Mouse (Mus musculus) brain, embryonic 14.5 days (tissue): ENCODE data around the gene Ubr7. TPM values are rescaled to one million over a fixed set of nuclear protein-coding genes. Genes with fewer than 3 reads are reported as not detected.
A peak's percentile ranks its signal among the peaks of the same experiment; 100 is the strongest.

Experiments
- DNase-seq: peaks from one replicate; pipeline ENCODE4 v3.0.0-alpha.2; 2011; ENCODE audit warnings: low read depth
- CTCF ChIP-seq: fragments of 200-500 bp; IDR thresholded peaks from 2 replicates; pipeline ENCODE4 v1.5.1; 2012; ENCODE audit warnings: inconsistent platforms, mild to moderate bottlenecking, moderate library complexity, borderline replicate concordance; ENCODE audit not compliant: insufficient read depth, insufficient read length; ENCODE audit errors: extremely low read depth
- POLR2A ChIP-seq: fragments of 200-500 bp; IDR thresholded peaks from 2 replicates; pipeline ENCODE4 v1.6.1; 2012; ENCODE audit warnings: mild to moderate bottlenecking, inconsistent platforms, borderline replicate concordance; ENCODE audit not compliant: poor library complexity, insufficient read depth, insufficient read length, severe bottlenecking; ENCODE audit errors: extremely low read depth
- polyA plus RNA-seq: library from polyadenylated mRNA; depleted of rRNA; stranded (reverse); fragments of >200 nt; gene quantifications from 2 replicates; pipeline ENCODE4 v1.2.3, GENCODE M21; 2012

The Ubr7 gene
- polyA plus RNA-seq, 1 experiment = 40.7 TPM

DNA sequence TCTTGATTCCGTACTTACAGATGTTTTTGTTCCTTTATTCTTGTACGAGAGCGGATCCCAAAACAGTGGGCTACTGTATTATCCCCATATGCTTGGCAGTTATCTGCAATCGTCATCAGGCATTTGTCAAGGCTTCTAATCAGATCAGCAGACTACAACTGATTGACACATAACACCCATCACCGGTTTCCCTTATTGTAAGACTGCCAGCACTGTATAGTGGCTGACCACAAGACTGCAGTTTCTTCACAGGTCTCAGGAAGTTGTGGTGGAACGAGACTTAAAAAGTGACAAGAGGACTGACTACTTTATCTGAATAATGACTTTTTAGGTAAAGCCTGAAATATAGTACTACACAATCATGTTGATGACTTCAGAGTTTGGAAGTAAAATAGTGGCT lies 12.9 kb upstream of the Ubr7 start:
- no peak for DNase-seq
- TF ChIP-seq CTCF = no peak
- TF ChIP-seq POLR2A = no peak

DNA sequence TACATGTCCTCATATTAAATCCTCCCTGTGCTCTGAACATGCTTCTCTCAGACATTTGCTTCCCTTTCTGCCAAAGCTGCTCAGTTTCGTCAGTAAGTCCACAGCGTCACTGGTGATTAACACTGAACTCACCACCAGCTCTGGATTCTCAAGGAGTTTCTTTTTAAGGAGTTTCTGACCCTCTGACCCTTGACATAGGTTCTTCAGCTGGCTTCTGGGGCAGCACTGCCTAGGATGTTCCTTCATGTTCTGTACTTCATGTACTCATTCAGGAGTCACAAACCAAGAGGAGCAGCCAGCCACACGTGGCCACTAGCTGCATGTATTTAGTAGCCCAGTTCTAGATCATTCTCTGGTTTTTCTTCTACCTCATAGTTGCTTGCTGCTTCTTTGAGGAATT lies 9.5 kb upstream of the Ubr7 start:
- TF ChIP-seq POLR2A = no peak
- TF ChIP-seq CTCF = no peak
- no peak for DNase-seq

DNA sequence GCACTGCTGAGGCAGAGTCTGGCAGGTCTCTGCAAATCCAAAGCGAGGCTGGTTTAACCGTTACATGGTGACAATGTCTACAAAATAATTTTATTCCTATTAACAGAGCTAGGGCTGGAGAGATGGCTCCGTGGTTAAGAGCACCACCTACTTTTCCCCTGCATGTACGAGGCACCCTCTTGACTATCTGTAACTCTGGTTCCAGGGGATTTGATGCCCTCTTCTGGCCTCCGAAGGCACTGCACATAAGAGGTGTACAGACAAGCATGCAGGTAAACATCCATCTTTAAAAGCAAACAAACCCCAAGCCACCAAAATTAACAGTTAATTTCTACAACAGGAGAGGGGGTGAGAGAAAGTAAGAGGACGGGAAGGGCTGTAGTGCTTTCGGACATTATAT lies 1.5 kb upstream of the Ubr7 start:
- peak; percentile 31; the same call in 1 of the 2 replicates for TF ChIP-seq CTCF
- no peak for TF ChIP-seq POLR2A

DNA sequence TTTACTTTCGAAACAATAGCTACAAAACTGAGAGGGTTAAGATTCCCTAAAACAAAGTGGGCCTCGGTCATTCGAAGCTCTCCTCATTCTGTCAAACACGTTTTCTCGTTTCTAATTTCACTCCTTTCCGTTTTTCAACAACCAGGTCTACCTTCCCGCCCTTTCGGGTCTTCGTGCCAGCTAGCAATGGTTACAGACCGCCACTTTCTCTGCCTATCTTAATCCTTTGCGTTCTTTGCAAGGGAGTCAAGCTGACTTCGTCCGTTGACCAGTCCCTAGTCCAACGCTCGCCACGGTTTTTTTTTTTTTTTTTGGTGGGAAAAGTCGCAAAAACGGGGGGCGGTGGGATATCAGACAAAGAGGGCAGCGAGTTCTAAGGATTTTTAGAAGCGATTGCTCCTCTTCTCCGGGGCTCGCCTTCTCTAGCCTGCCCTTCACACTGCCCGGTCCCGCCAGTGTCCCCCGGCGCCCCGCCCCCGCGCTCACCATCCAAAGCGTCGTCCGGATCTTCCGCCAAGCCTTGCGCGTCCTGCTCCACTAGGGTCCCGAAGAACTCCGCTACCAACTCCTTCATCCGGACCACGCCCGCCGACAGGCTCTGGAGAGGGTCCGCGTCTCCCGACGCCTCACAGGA lies 595 bp upstream of the Ubr7 start:
- no peak for DNase-seq
- TF ChIP-seq CTCF = no peak
- no peak for TF ChIP-seq POLR2A

More for the DNA sequence above, 1.5 kb upstream of the Ubr7 start:
- peak; percentile 17 for DNase-seq

DNA sequence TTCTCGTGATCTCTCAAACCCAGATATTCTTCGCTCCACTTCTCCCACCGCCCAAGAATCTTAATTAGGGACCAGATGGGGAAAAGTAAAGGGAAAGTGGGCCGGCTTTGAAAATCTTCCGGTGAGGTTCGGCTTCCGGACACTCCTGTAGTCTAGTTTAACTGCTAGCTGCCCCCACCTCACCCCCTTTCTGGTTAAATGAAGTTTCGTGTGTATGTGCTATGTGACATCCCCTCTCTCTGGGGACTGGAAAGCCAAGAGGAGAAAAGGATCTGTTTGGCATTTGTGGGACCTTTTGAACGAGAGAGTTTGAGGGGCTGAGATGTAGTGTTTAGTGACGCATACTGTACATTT lies 613 bp downstream of the Ubr7 start, which contains the start of gene Gm20604:
Gm20604 (minus strand) TSS at position 270 of the 354 bp plus-strand sequence.
- no peak for DNase-seq
- TF ChIP-seq CTCF (no peak), POLR2A (no peak)

DNA sequence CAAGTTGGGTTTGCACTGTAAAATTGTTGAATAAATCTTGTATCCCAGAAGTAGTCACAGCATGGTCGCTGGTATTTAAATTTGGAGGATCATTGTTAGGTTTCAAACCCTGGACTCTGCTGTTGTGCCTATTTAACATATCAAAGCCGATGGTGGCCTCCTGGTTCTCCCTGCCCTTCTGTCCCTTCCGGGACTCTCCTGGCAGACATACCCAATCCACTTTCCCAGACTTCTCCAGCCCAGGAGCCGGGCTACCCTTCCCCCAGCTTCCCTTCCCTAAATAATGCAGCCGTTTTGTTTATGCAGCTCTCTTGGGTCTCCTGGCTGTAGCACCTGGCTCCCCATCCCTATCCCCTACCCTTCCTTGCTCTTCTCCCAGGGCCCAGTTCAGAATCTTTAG lies 1.2 kb downstream of the Ubr7 start:
- DNase-seq = peak; percentile 18
- TF ChIP-seq CTCF = no peak

DNA sequence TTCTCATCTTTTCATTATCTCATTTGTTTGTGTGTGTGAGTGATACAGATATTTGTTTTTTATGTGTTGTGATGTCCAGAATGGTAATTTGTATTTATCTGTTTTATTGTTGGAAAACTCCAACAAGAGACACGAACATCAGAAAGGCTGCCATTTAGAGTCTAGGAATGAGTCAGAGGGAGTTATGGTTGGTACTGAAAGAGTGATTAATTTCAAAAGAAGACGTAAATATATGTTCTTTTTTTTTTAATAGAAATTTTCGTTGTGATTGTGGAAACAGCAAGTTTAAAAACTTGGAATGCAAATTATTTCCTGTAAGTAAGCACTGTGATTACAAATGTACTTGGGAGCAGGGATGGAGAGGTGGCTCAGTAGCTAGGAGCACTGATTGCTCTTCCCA lies 3.9 kb downstream of the Ubr7 start:
- no peak for TF ChIP-seq POLR2A
- no peak for TF ChIP-seq CTCF

DNA sequence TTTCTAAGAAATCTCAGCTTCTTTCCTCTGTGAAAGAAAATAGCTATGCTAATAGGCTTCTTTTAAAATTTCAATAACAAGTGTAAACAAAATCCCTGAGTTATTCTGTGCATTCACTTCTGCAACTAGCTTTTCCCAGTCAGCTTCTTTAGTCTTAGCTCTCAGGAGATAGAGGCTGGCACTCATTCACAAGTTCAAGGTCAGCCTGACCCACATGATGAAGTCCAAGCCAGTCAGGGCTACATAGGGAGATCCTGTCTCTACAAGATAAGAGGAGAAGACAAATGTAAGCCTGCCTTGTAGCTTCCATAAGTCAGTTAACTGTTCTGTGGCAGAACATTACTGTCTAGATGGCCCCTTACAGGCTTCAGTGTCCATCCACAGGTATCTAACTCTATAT lies 5.9 kb downstream of the Ubr7 start:
- TF ChIP-seq POLR2A (no peak), CTCF (no peak)
- DNase-seq = no peak

More for the DNA sequence above, 3.9 kb downstream of the Ubr7 start:
- DNase-seq = no peak

DNA sequence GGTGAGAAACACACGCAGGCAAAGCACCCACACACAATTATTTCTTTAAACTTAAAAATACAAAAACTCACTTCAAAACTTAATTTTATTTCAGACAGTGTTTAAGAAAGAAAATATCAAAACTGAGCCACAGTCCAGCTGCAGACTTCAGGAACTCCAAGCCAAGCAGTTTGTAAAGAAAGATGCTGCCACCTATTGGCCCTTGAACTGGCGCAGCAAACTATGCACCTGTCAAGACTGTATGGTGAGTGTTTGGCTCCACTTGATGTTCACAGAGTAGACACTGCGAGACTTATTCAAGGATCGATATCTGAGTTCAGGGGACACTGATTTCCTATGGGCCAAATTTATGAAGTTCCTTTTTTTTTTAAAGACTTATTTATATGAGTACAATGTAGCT lies 11.2 kb downstream of the Ubr7 start:
- peak; percentile 15 for DNase-seq
- TF ChIP-seq POLR2A (no peak), CTCF (peak; percentile 10; the same call in 1 of the 2 replicates)

DNA sequence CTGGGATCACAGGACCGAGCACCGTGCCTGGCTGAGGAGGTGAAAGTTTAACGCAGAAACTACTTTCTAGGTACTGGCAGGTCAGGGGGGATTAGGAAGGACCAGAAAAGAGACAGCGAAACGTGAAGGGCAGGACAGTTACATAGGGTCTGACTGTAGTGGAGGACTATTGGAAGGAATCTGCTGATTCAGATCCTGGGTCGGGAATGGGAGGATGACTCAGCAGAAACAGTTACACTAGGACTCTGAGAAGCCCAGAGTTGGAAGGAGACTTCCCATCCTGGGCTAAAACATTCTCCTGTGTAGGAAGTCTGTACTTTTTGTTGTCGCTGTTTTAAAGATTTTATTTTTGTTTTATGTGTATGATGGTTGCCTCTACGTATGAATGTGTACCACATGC lies 13.8 kb downstream of the Ubr7 start:
- no peak for DNase-seq
- TF ChIP-seq CTCF (no peak), POLR2A (no peak)

DNA sequence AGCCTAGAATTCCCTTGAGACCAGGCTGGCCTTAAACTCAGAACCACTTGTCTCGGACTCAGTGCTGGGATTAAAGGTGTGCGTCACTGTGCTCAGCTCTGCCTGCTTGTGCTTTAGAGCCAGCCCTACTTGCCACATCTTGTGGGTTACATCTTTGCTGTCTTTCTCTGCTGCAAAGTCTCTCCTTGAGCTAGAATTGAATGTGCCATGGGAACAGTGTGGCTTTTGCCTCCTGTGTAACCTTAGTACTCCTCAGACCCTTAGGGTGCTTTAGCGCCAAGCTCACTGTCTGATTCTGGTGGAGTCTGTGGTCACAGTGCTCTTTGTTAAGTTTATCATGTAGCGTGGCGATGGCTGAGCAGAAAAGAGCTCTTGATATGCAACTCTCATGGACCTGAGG lies 14.9 kb downstream of the Ubr7 start:
- no peak for DNase-seq
- TF ChIP-seq POLR2A = no peak
- no peak for TF ChIP-seq CTCF

DNA sequence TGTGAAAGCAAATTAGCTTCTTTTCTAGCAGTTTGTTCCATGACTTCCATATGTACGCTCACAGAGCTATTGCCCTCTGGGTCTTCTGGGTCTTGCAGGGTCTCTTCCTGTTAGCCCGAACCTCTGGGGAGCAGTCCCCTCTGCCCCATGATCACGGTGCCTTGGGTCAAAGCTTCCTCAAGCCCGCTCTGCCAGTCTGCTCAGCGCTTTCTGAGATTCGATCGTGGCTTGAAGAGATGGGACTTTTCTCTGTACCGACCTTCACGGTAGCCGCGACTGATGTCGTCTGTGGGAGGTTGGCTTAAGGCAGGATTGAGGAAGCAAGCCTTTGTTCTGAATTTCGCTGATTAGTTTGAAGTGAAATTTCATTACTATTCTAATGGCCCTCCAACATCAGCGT lies 18.3 kb downstream of the Ubr7 start:
- TF ChIP-seq POLR2A (no peak), CTCF (no peak)
- no peak for DNase-seq
